Mouse (Mus musculus) embryonic facial prominence, embryonic 15.5 days (tissue): Measurements from ENCODE around the gene Mad1l1. TPM values are rescaled to one million over a fixed set of nuclear protein-coding genes. Genes with fewer than 3 reads are reported as not detected.
A peak's percentile ranks its signal among the peaks of the same experiment; 100 is the strongest.

Experiments used
- ATAC-seq: fragments of 200-750 bp; cut with Nextera tagmentation; 2 replicates; pipeline ENCODE4 v1.8.0; 2017; ENCODE audit warnings: low read depth, moderate TSS enrichment; ENCODE audit not compliant: insufficient number of reproducible peaks, low FRiP score, low TSS enrichment
- H3K27ac ChIP-seq: fragments of 300-500 bp; sonication (generic); replicated peaks from 2 replicates; pipeline ENCODE4 v1.5.1; 2015; ENCODE audit warnings: mild to moderate bottlenecking, inconsistent platforms
- H3K27me3 ChIP-seq: fragments of 300-500 bp; sonication (generic); 2 replicates; pipeline ENCODE4 v1.6.1; 2015; ENCODE audit warnings: inconsistent platforms
- H3K36me3 ChIP-seq: fragments of 300-500 bp; sonication (generic); 2 replicates; pipeline ENCODE4 v1.6.1; 2015; ENCODE audit warnings: mild to moderate bottlenecking, inconsistent platforms
- H3K4me1 ChIP-seq: fragments of 300-500 bp; sonication (generic); 2 replicates; pipeline ENCODE4 v1.6.1; 2015; ENCODE audit warnings: inconsistent platforms
- H3K4me2 ChIP-seq: fragments of 300-500 bp; sonication (generic); replicated peaks from 2 replicates; pipeline ENCODE4 v1.6.1; 2015; ENCODE audit warnings: mild to moderate bottlenecking, inconsistent platforms
- H3K4me3 ChIP-seq: fragments of 300-500 bp; sonication (generic); replicated peaks from 2 replicates; pipeline ENCODE4 v1.5.1; 2015; ENCODE audit warnings: mild to moderate bottlenecking, inconsistent platforms
- H3K9ac ChIP-seq: fragments of 300-500 bp; sonication (generic); 2 replicates; pipeline ENCODE4 v1.6.1; 2015; ENCODE audit warnings: inconsistent platforms
- H3K9me3 ChIP-seq: fragments of 300-500 bp; sonication (generic); replicated peaks from 2 replicates; pipeline ENCODE4 v1.6.1; 2016; ENCODE audit warnings: inconsistent platforms
- WGBS: fragments of 180-500 bp; shearing (Covaris S2); methylation state at CpG from one replicate; pipeline ENCODE4 v1.1.7; 2015; 5-methylcytosine and 5-hydroxymethylcytosine counted together
- polyA plus RNA-seq: library from polyadenylated mRNA; unstranded; fragments of >200 nt; fragmentation: Nextera tagmentation; extraction: Ambion mirVana; gene quantifications from 2 replicates; pipeline ENCODE4 v1.2.1, GENCODE M21; 2015

Gene Mad1l1
- polyA plus RNA-seq, 1 experiment from 2014 or later, result 48.2 TPM

- WGBS, result 34% methylated on average over 2 of the region's 2 CpGs
- Histone ChIP-seq H3K27me3 (no peaks in the 10 kb centered on the region), H3K36me3 (no peaks in the 10 kb centered on the region), H3K4me3 (no peak overlapping the region), H3K9ac (no peak overlapping the region), H3K4me1 (no peaks in the 10 kb centered on the region), H3K4me2 (no peak overlapping the region), H3K9me3 (no peaks in the 10 kb centered on the region), H3K27ac (no peak overlapping the region)
- ATAC-seq, result no peak
Observed at GRCm38 (mm10) chr5:140151871-140152270, 169.5 kb downstream of the Mad1l1 start.

GRCm38 (mm10) chr5:140151180-140151579 is 170.2 kb downstream of the Mad1l1 start:
- Histone ChIP-seq H3K4me1 (no peaks in the 10 kb centered on the region), H3K27me3 (no peaks in the 10 kb centered on the region), H3K4me3 (no peak overlapping the region), H3K36me3 (no peaks in the 10 kb centered on the region), H3K9ac (no peak overlapping the region), H3K9me3 (no peaks in the 10 kb centered on the region), H3K27ac (no peak overlapping the region), H3K4me2 (no peak overlapping the region)
- WGBS, result 50% methylated on average over 2 of the region's 2 CpGs
- ATAC-seq, result no peak

- WGBS, result 79% methylated on average over 2 of the region's 2 CpGs
- H3K4me2 ChIP-seq, result no peak overlapping the region
- ATAC-seq, result no peak
- H3K4me1 ChIP-seq, result no peaks in the 10 kb centered on the region
- no peak overlapping the region for H3K4me3 ChIP-seq
- H3K27me3 ChIP-seq, result no peaks in the 10 kb centered on the region
- H3K9me3 ChIP-seq, result no peaks in the 10 kb centered on the region
- no peaks in the 10 kb centered on the region for H3K36me3 ChIP-seq
- no peak overlapping the region for H3K9ac ChIP-seq
- H3K27ac ChIP-seq, result no peak overlapping the region
Observed at GRCm38 (mm10) chr5:140150694-140151093, 170.7 kb downstream of the Mad1l1 start.

GRCm38 (mm10) chr5:140150136-140150535 is 171.2 kb downstream of the Mad1l1 start:
- no peaks in the 10 kb centered on the region for H3K9me3 ChIP-seq
- H3K36me3 ChIP-seq, result no peaks in the 10 kb centered on the region
- no peaks in the 10 kb centered on the region for H3K27me3 ChIP-seq
- no peak overlapping the region for H3K4me2 ChIP-seq
- WGBS, result 91% methylated on average over 5 of the region's 5 CpGs
- H3K4me3 ChIP-seq, result no peak overlapping the region
- no peaks in the 10 kb centered on the region for H3K4me1 ChIP-seq
- no peak overlapping the region for H3K27ac ChIP-seq
- no peak overlapping the region for H3K9ac ChIP-seq
- ATAC-seq, result no peak

- no peak for ATAC-seq
- Histone ChIP-seq H3K9ac (no peak overlapping the region), H3K9me3 (no peaks in the 10 kb centered on the region), H3K27me3 (no peaks in the 10 kb centered on the region), H3K4me1 (no peaks in the 10 kb centered on the region), H3K27ac (no peak overlapping the region), H3K36me3 (no peaks in the 10 kb centered on the region), H3K4me2 (no peak overlapping the region), H3K4me3 (no peak overlapping the region)
- WGBS, result 73% methylated on average over 4 of the region's 4 CpGs
Observed at GRCm38 (mm10) chr5:140149298-140149697, 172.1 kb downstream of the Mad1l1 start.

GRCm38 (mm10) chr5:140143541-140143940 is 177.8 kb downstream of the Mad1l1 start:
- peaks cover 4% of the 10 kb centered on the region; the same call in 1 of the 2 replicates for H3K4me1 ChIP-seq
- 80% methylated on average over 2 of the region's 2 CpGs for WGBS
- no peak for ATAC-seq
- H3K4me3 ChIP-seq, result no peak overlapping the region
- H3K9ac ChIP-seq, result no peak overlapping the region
- no peaks in the 10 kb centered on the region for H3K9me3 ChIP-seq
- H3K27ac ChIP-seq, result no peak overlapping the region
- no peaks in the 10 kb centered on the region for H3K27me3 ChIP-seq
- H3K4me2 ChIP-seq, result no peak overlapping the region
- H3K36me3 ChIP-seq, result no peaks in the 10 kb centered on the region

- Histone ChIP-seq H3K4me3 (no peak overlapping the region), H3K9ac (no peak overlapping the region), H3K4me2 (no peak overlapping the region), H3K27ac (no peak overlapping the region), H3K36me3 (no peaks in the 10 kb centered on the region), H3K9me3 (no peaks in the 10 kb centered on the region), H3K4me1 (peaks cover 7% of the 10 kb centered on the region; the same call in 1 of the 2 replicates), H3K27me3 (no peaks in the 10 kb centered on the region)
- WGBS, result 85% methylated on average over 4 of the region's 4 CpGs
- no peak for ATAC-seq
Observed at GRCm38 (mm10) chr5:140141336-140141735, 180.0 kb downstream of the Mad1l1 start.

GRCm38 (mm10) chr5:140140214-140140613 is 181.1 kb downstream of the Mad1l1 start:
- Histone ChIP-seq H3K4me3 (no peak overlapping the region), H3K27ac (no peak overlapping the region), H3K27me3 (no peaks in the 10 kb centered on the region), H3K9ac (no peak overlapping the region), H3K9me3 (no peaks in the 10 kb centered on the region), H3K4me1 (peaks cover 9% of the 10 kb centered on the region; the same call in 1 of the 2 replicates), H3K4me2 (no peak overlapping the region), H3K36me3 (0 out of 2 replicates have a peak, but pooled peaks cover 5% of the 10 kb centered on the region)
- no peak for ATAC-seq

GRCm38 (mm10) chr5:140135734-140136625 is 185.4 kb downstream of the Mad1l1 start:
- ATAC-seq, result no peak
- Histone ChIP-seq H3K9ac (no peak overlapping the region), H3K27ac (0 out of 2 replicates have a peak overlapping the region, but pooled peaks have one; percentile 51), H3K4me2 (no peak overlapping the region), H3K4me3 (no peak overlapping the region), H3K4me1 (peaks cover 9% of the 10 kb centered on the region; the same call in 1 of the 2 replicates), H3K36me3 (0 out of 2 replicates have a peak, but pooled peaks cover 5% of the 10 kb centered on the region), H3K9me3 (no peaks in the 10 kb centered on the region), H3K27me3 (no peaks in the 10 kb centered on the region)
- WGBS, result 74% methylated on average over 8 of the region's 8 CpGs

GRCm38 (mm10) chr5:140134021-140134420 is 187.3 kb downstream of the Mad1l1 start:
- Histone ChIP-seq H3K27me3 (no peaks in the 10 kb centered on the region), H3K9me3 (no peaks in the 10 kb centered on the region), H3K36me3 (0 out of 2 replicates have a peak, but pooled peaks cover 5% of the 10 kb centered on the region), H3K27ac (no peak overlapping the region), H3K4me1 (peaks cover 14% of the 10 kb centered on the region), H3K4me2 (no peak overlapping the region), H3K9ac (no peak overlapping the region), H3K4me3 (no peak overlapping the region)
- no peak for ATAC-seq
- WGBS, result 91% methylated on average over 7 of the region's 7 CpGs

- no peak for ATAC-seq
- Histone ChIP-seq H3K36me3 (no peaks in the 10 kb centered on the region), H3K27me3 (no peaks in the 10 kb centered on the region), H3K4me1 (peaks cover 29% of the 10 kb centered on the region), H3K9ac (no peak overlapping the region), H3K4me3 (no peak overlapping the region), H3K27ac (peak overlapping the region; percentile 39; the same call in 1 of the 2 replicates), H3K9me3 (no peaks in the 10 kb centered on the region), H3K4me2 (no peak overlapping the region)
- WGBS, result 25% methylated on average over 9 of the region's 9 CpGs
Observed at GRCm38 (mm10) chr5:140128414-140128981, 192.9 kb downstream of the Mad1l1 start.
